In the genomic region with DNA sequence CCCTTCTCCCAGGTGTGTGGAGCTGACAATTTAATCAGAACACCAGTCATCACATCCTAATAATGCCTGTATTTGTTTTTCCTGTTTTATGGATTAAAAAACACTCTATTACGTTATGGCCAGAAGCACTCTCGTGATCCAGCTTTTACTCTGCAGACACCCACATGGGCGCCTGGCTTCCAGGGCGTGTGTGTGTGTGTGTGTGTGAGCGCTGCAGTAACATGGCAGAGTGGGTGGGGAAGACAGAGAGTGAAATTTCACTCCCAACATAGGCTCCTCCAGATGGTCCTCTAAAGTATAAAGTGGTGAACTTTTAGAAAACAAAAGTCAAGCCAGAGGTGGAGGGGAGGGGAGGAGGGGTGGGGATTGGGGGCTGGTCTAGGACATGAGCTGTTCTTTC, we compare ENCODE assay signal across 30 mouse cellular contexts.
A peak's percentile ranks its signal among the peaks of the same experiment; 100 is the strongest.
DNase-seq lines count a peak whose midpoint lies in the region; ATAC-seq and TF ChIP-seq lines count a peak whose summit lies in the region.
"Had no signal": no experiment of that assay in that cellular context is flagged by ENCODE, and none has a peak within 500 bp of the region (broad histone marks: within the 10 kb centered on the region; RNA-seq: fewer than 3 reads in every experiment).

No protein-coding gene starts in this region.

- WGBS in hindbrain, embryonic 13.5 days: 88% methylated on average over 5 of the region's 5 CpGs
- WGBS in heart, adult 2 months: 74% methylated on average over 5 of the region's 5 CpGs

- no peaks in the 10 kb centered on the region for H3K79me2 ChIP-seq in heart, adult 2 months (replicated peaks; ENCODE audit: control insufficient read depth, insufficient read depth, low read length)

- intact Hi-C loops in left cerebral cortex, postnatal 4 days (cut with DNase I): no loop called here
- intact Hi-C loops in heart, adult 2 months (cut with DNase I): no loop called here

- no peak for TF ChIP-seq CTCF in heart, adult 2 months (IDR thresholded peaks at IDR 0.05)

- TF ChIP-seq EP300 in heart, adult 2 months (IDR thresholded peaks at IDR 0.05; ENCODE audit: insufficient read depth, low read depth, low read length): no peak

- H3K27ac ChIP-seq in hindbrain, embryonic 13.5 days: no peak overlapping the region
- no peak overlapping the region for H3K27ac ChIP-seq in heart, adult 2 months
- H3K27ac ChIP-seq: embryonic facial prominence, embryonic 13.5 days; forebrain, embryonic 12.5 days; heart, embryonic 13.5 days; kidney, postnatal 0 days; liver, embryonic 13.5 days had no signal

- H3K4me2 ChIP-seq in hindbrain, embryonic 13.5 days: no peak overlapping the region
- H3K4me2 ChIP-seq: embryonic facial prominence, embryonic 13.5 days; forebrain, embryonic 12.5 days; heart, embryonic 13.5 days; liver, embryonic 13.5 days; midbrain, embryonic 11.5 days had no signal

- H3K4me1 ChIP-seq in hindbrain, embryonic 13.5 days (replicated peaks): no peaks in the 10 kb centered on the region
- no peaks in the 10 kb centered on the region for H3K4me1 ChIP-seq in heart, adult 2 months (ENCODE audit: control insufficient read depth, insufficient read depth, low read length)
- H3K4me1 ChIP-seq: embryonic facial prominence, embryonic 13.5 days; forebrain, embryonic 12.5 days; heart, embryonic 13.5 days; liver, embryonic 13.5 days had no signal

- no peak for TF ChIP-seq POLR2A in heart, adult 2 months (IDR thresholded peaks at IDR 0.05; ENCODE audit: insufficient read depth, low read depth, low read length)

- no peak overlapping the region for H3K9ac ChIP-seq in hindbrain, embryonic 13.5 days
- no peak overlapping the region for H3K9ac ChIP-seq in heart, adult 2 months (ENCODE audit: low read depth, low read length)
- H3K9ac ChIP-seq: embryonic facial prominence, embryonic 13.5 days; forebrain, embryonic 12.5 days; heart, embryonic 13.5 days; liver, embryonic 13.5 days had no signal

- no peaks in the 10 kb centered on the region for H3K27me3 ChIP-seq in hindbrain, embryonic 13.5 days
- H3K27me3 ChIP-seq in heart, adult 2 months (ENCODE audit: control insufficient read depth, insufficient read depth, low read length): no peaks in the 10 kb centered on the region
- H3K27me3 ChIP-seq: CH12.LX; embryonic facial prominence, embryonic 13.5 days; forebrain, embryonic 12.5 days; heart, embryonic 13.5 days; liver, embryonic 13.5 days; Patski had no signal

- H3K4me3 ChIP-seq in hindbrain, embryonic 13.5 days: no peak overlapping the region
- no peak overlapping the region for H3K4me3 ChIP-seq in heart, adult 2 months
- H3K4me3 ChIP-seq: embryonic facial prominence, embryonic 13.5 days; erythroblast, embryonic 14.5 days; forebrain, embryonic 12.5 days; heart, embryonic 13.5 days; liver, embryonic 13.5 days had no signal

- ATAC-seq in hindbrain, embryonic 13.5 days (ENCODE audit: low FRiP score): no peak
- ATAC-seq: Patski had no signal

- H3K9me3 ChIP-seq in hindbrain, embryonic 13.5 days: no peaks in the 10 kb centered on the region
- H3K9me3 ChIP-seq: embryonic facial prominence, embryonic 13.5 days; forebrain, embryonic 12.5 days; heart, embryonic 13.5 days had no signal

- peak; percentile 10 for DNase-seq in left cerebral cortex, adult 11 months (ENCODE audit: low spot score)
- DNase-seq in left cerebral cortex, postnatal 4 days: no peak
- peak; percentile 32 to 53 for DNase-seq in left cerebral cortex, adult 18-20 months (ENCODE audit: low spot score in 2 of 2)
- DNase-seq in right cerebral cortex, postnatal 10 days (ENCODE audit: low spot score in 2 of 2): peak; percentile 41 to 62
- DNase-seq in heart, adult 2 months: no peak
- no peak for DNase-seq in embryo, embryonic 10 days (ENCODE audit: low spot score)
- DNase-seq: adrenal gland, postnatal 36 days; B cell, adult 2 months; cerebellum, adult 11-12 months; cerebellum, postnatal 25 days; embryo, embryonic 11 days; gastrocnemius, postnatal 10 days; heart, adult 11 months; heart, postnatal 14 days; kidney, adult 18-20 months; liver, embryonic 13.5 days; lung, adult 2 months; lung, postnatal 14 days; spleen, adult 18-20 months; thymus, postnatal 14 days had no signal

- no peaks in the 10 kb centered on the region for H3K36me3 ChIP-seq in hindbrain, embryonic 13.5 days
- H3K36me3 ChIP-seq in heart, adult 2 months (ENCODE audit: control insufficient read depth, insufficient read depth, low read length): no peaks in the 10 kb centered on the region
- H3K36me3 ChIP-seq: embryonic facial prominence, embryonic 13.5 days; forebrain, embryonic 12.5 days; G1E; heart, embryonic 13.5 days; liver, embryonic 13.5 days had no signal

Comparison
In these comparisons a context has a peak if more than half of its experiments do, and no peak if none do; other contexts are left out.
1. DNase-seq: peak in left cerebral cortex, adult 11 months (single experiment), left cerebral cortex, adult 18-20 months (2 of 2) and right cerebral cortex, postnatal 10 days (2 of 2); none in left cerebral cortex, postnatal 4 days (single experiment), heart, adult 2 months (0 of 2) and embryo, embryonic 10 days (single experiment).